Mouse (Mus musculus) frontal cortex, adult 2 months (tissue): ENCODE measurements around the gene Fig4. TPM values are rescaled to one million over a fixed set of nuclear protein-coding genes. Genes with fewer than 3 reads are reported as not detected.

Experiments
- DNase-seq, 2 experiments: peaks; one replicate each; pipeline ENCODE4 v3.0.0; 2022; ENCODE audit warnings: low spot score in 1 of 2; ENCODE audit errors: extremely low spot score in 1 of 2
- polyA plus RNA-seq: library from polyadenylated mRNA; depleted of rRNA; stranded (reverse); fragments of >200 nt; gene quantifications from 2 replicates; pipeline ENCODE4 v1.2.3, GENCODE M21; 2012; rRNA removed

The Fig4 gene
- polyA plus RNA-seq, 1 experiment = 20.4 TPM

GRCm38 (mm10) chr10:41150496-41150895, 152.6 kb downstream of the Fig4 start:
- no peak for DNase-seq

GRCm38 (mm10) chr10:41149307-41149706, 153.8 kb downstream of the Fig4 start:
- DNase-seq = no peak

GRCm38 (mm10) chr10:41146141-41146540, 156.9 kb downstream of the Fig4 start:
- DNase-seq = peak in 1 of 2 experiments; percentile 25

Other genes starting within 250 kb of the Fig4 start
- 4.8 and 6.0 TPM in 2 replicates for gene Gpr6, start 231.0 kb downstream of the Fig4 start, polyA plus RNA-seq
- gene Ak9, start 720 bp upstream of the Fig4 start, polyA plus RNA-seq = 0.04 and 0.06 TPM in 2 replicates
- gene Zbtb24, start 147.1 kb upstream of the Fig4 start, polyA plus RNA-seq = 16.8 and 19.4 TPM in 2 replicates
- 15.2 and 18.1 TPM in 2 replicates for gene Mical1, start 173.1 kb upstream of the Fig4 start, polyA plus RNA-seq
- gene Smpd2, start 187.1 kb upstream of the Fig4 start, polyA plus RNA-seq = 39.7 and 41.0 TPM in 2 replicates
- gene Ppil6, start 187.2 kb upstream of the Fig4 start, polyA plus RNA-seq = 3.5 and 4.3 TPM in 2 replicates
- 57.4 and 65.6 TPM in 2 replicates for gene Cd164, start 216.2 kb upstream of the Fig4 start, polyA plus RNA-seq